Comparison of ENCODE assay signal across 8 mouse cellular contexts in genomic region chr8:116943555-116944384, GRCm38 (mm10). TPM values are rescaled to one million over a fixed set of nuclear protein-coding genes. Genes with fewer than 3 reads are reported as not detected.
DNase-seq lines count a peak whose midpoint lies in the region; ATAC-seq and TF ChIP-seq lines count a peak whose summit lies in the region.

No protein-coding gene starts in this region.

- no peak for TF ChIP-seq EP300 in liver, postnatal 0 days (IDR thresholded peaks at IDR 0.05; ENCODE audit: low read depth)

- peaks cover 7% of the 10 kb centered on the region for H3K4me1 ChIP-seq in cortical plate, adult 2 months (ENCODE audit: control insufficient read depth, insufficient read depth, low read length)
- H3K4me1 ChIP-seq in heart, embryonic 10.5 days = peaks cover 47% of the 10 kb centered on the region
- peaks cover 35% of the 10 kb centered on the region for H3K4me1 ChIP-seq in liver, postnatal 0 days (ENCODE audit: insufficient read depth)
- H3K4me1 ChIP-seq in neural tube, embryonic 11.5 days (ENCODE audit: control insufficient read depth, insufficient read depth, low read length) = peaks cover 9% of the 10 kb centered on the region

- H3K4me3 ChIP-seq in layer of hippocampus, adult 2 months = peak overlapping the region; percentile 71
- peak overlapping the region; percentile 69 for H3K4me3 ChIP-seq in cortical plate, adult 2 months (ENCODE audit: insufficient read depth, low read length)
- H3K4me3 ChIP-seq in heart, embryonic 10.5 days = peak overlapping the region; percentile 98
- peak overlapping the region; percentile 97 for H3K4me3 ChIP-seq in liver, postnatal 0 days (ENCODE audit: low read depth, low read length)
- peak overlapping the region; percentile 97 for H3K4me3 ChIP-seq in neural tube, embryonic 11.5 days (ENCODE audit: low read depth, low read length)

- DNase-seq in layer of hippocampus, adult 2 months (ENCODE audit: low spot score in 2 of 2) = no peak
- no peak for DNase-seq in layer of hippocampus, adult 9-11 months
- DNase-seq in heart, embryonic 10.5 days (ENCODE audit: low spot score) = no peak
- peak; percentile 46 for DNase-seq in kidney, adult 9 months
- DNase-seq in liver, postnatal 0 days = peak; percentile 47
- peak; percentile 27 for DNase-seq in neural tube, embryonic 11.5 days (ENCODE audit: low spot score)
- peak; percentile 24 for DNase-seq in testis, postnatal 14 days (ENCODE audit: low spot score)

- no peak for TF ChIP-seq CTCF in layer of hippocampus, adult 2 months (conservative IDR thresholded peaks at IDR 0.05)
- no peak for TF ChIP-seq CTCF in cortical plate, adult 2 months (IDR thresholded peaks at IDR 0.05; ENCODE audit: extremely low read depth, insufficient read depth, low read length)
- TF ChIP-seq CTCF in liver, postnatal 0 days (IDR thresholded peaks at IDR 0.05; ENCODE audit: low read depth) = no peak

- 0 out of 2 replicates have a peak, but pooled peaks have one; percentile 32 for TF ChIP-seq POLR2A in cortical plate, adult 2 months (IDR thresholded peaks at IDR 0.05; ENCODE audit: extremely low read depth, insufficient read depth, low read length)

- no peaks in the 10 kb centered on the region for H3K27me3 ChIP-seq in heart, embryonic 10.5 days (ENCODE audit: insufficient read depth, poor library complexity, severe bottlenecking)
- H3K27me3 ChIP-seq in liver, postnatal 0 days (ENCODE audit: insufficient read depth, low read length) = no peaks in the 10 kb centered on the region
- H3K27me3 ChIP-seq in neural tube, embryonic 11.5 days (ENCODE audit: control insufficient read depth, insufficient read depth, low read length) = no peaks in the 10 kb centered on the region

- peak; percentile 62 for ATAC-seq in liver, postnatal 0 days
- ATAC-seq in neural tube, embryonic 11.5 days (ENCODE audit: insufficient read depth, low FRiP score, low TSS enrichment) = peak; percentile 60

- peak overlapping the region; percentile 91 for H3K27ac ChIP-seq in layer of hippocampus, adult 2 months
- H3K27ac ChIP-seq in cortical plate, adult 2 months (ENCODE audit: insufficient read depth, low read length) = peak overlapping the region; percentile 73
- peak overlapping the region; percentile 88 for H3K27ac ChIP-seq in heart, embryonic 10.5 days
- H3K27ac ChIP-seq in liver, postnatal 0 days (ENCODE audit: low read depth) = peak overlapping the region; percentile 70
- no peak overlapping the region for H3K27ac ChIP-seq in neural tube, embryonic 11.5 days (ENCODE audit: low read depth, low read length)

- no peaks in the 10 kb centered on the region for H3K9me3 ChIP-seq in heart, embryonic 10.5 days
- no peaks in the 10 kb centered on the region for H3K9me3 ChIP-seq in liver, postnatal 0 days (ENCODE audit: low read length)
- no peaks in the 10 kb centered on the region for H3K9me3 ChIP-seq in neural tube, embryonic 11.5 days (ENCODE audit: control insufficient read depth, low read length)

- peak overlapping the region; percentile 99 for H3K4me2 ChIP-seq in liver, postnatal 0 days (ENCODE audit: low read depth, low read length)
- peak overlapping the region; percentile 98 for H3K4me2 ChIP-seq in neural tube, embryonic 11.5 days (ENCODE audit: low read depth)

- H3K36me3 ChIP-seq in heart, embryonic 10.5 days = peaks cover 16% of the 10 kb centered on the region
- no peaks in the 10 kb centered on the region for H3K36me3 ChIP-seq in liver, postnatal 0 days (replicated peaks; ENCODE audit: insufficient read depth, low read length)
- no peaks in the 10 kb centered on the region for H3K36me3 ChIP-seq in neural tube, embryonic 11.5 days (ENCODE audit: control insufficient read depth, insufficient read depth, low read length)

- WGBS in heart, embryonic 10.5 days = under 1% methylated on average over 62 of the region's 62 CpGs
- under 1% methylated on average over 50 of the region's 62 CpGs for WGBS in liver, postnatal 0 days (ENCODE audit: insufficient replicate concordance)
- under 1% methylated on average over 53 of the region's 62 CpGs for WGBS in neural tube, embryonic 11.5 days

- peak overlapping the region; percentile 87 for H3K9ac ChIP-seq in liver, postnatal 0 days (replicated peaks)
- peak overlapping the region; percentile 84 for H3K9ac ChIP-seq in neural tube, embryonic 11.5 days (ENCODE audit: low read length)

RNA-seq across cellular contexts. Expression of gene Atmin, which starts 0.6 kb away (rescaled TPM):
- 10 to 100 TPM; 41.6 to 42.2 TPM for total RNA-seq in layer of hippocampus, adult 2 months (2021)
- 40.2 and 40.6 TPM in 2 replicates for polyA plus RNA-seq in cortical plate, adult 2 months (2012; rRNA removed)
- 8.6 and 11.2 TPM in 2 replicates for polyA plus RNA-seq in heart, embryonic 10.5 days (2016; fragmentation: Nextera tagmentation; extraction: Ambion mirVana)
- 2.9 and 3.1 TPM in 2 replicates for polyA plus RNA-seq in liver, postnatal 0 days (2015; fragmentation: Nextera tagmentation; extraction: Ambion mirVana)
- 18.9 and 20.6 TPM in 2 replicates for polyA plus RNA-seq in neural tube, embryonic 11.5 days (2014; fragmentation: Nextera tagmentation; extraction: Ambion mirVana)

RNA-seq across cellular contexts. Expression of gene Cenpn, which starts 22.2 kb away (rescaled TPM):
- total RNA-seq in layer of hippocampus, adult 2 months (2021) = 1 to 10 TPM; 1.5 to 1.7 TPM
- 1.5 and 2.4 TPM in 2 replicates for polyA plus RNA-seq in cortical plate, adult 2 months (2012; rRNA removed)
- 36.9 and 45.5 TPM in 2 replicates for polyA plus RNA-seq in heart, embryonic 10.5 days (2016; fragmentation: Nextera tagmentation; extraction: Ambion mirVana)
- polyA plus RNA-seq in liver, postnatal 0 days (2015; fragmentation: Nextera tagmentation; extraction: Ambion mirVana) = 10.6 and 11.8 TPM in 2 replicates
- polyA plus RNA-seq in neural tube, embryonic 11.5 days (2014; fragmentation: Nextera tagmentation; extraction: Ambion mirVana) = 42.6 and 47.6 TPM in 2 replicates

RNA-seq across cellular contexts. Expression of gene Cmc2, which starts 22.5 kb away (rescaled TPM):
- 10 to 100 TPM; 11.9 to 13.5 TPM for total RNA-seq in layer of hippocampus, adult 2 months (2021)
- 19.6 and 21.6 TPM in 2 replicates for polyA plus RNA-seq in cortical plate, adult 2 months (2012; rRNA removed)
- polyA plus RNA-seq in heart, embryonic 10.5 days (2016; fragmentation: Nextera tagmentation; extraction: Ambion mirVana) = 82.0 and 104 TPM in 2 replicates
- 47.3 and 51.9 TPM in 2 replicates for polyA plus RNA-seq in liver, postnatal 0 days (2015; fragmentation: Nextera tagmentation; extraction: Ambion mirVana)
- 66.9 and 68.8 TPM in 2 replicates for polyA plus RNA-seq in neural tube, embryonic 11.5 days (2014; fragmentation: Nextera tagmentation; extraction: Ambion mirVana)

RNA-seq across cellular contexts. Expression of gene 1700030J22Rik, which starts 35.0 kb away (rescaled TPM):
- 1 to 10 TPM; 6.9 to 7.5 TPM for total RNA-seq in layer of hippocampus, adult 2 months (2021)
- polyA plus RNA-seq in cortical plate, adult 2 months (2012; rRNA removed) = 7.2 and 7.3 TPM in 2 replicates
- 0.74 and 1.3 TPM in 2 replicates for polyA plus RNA-seq in heart, embryonic 10.5 days (2016; fragmentation: Nextera tagmentation; extraction: Ambion mirVana)
- 0.33 TPM in 2 replicates for polyA plus RNA-seq in liver, postnatal 0 days (2015; fragmentation: Nextera tagmentation; extraction: Ambion mirVana)
- 2.8 and 3.4 TPM in 2 replicates for polyA plus RNA-seq in neural tube, embryonic 11.5 days (2014; fragmentation: Nextera tagmentation; extraction: Ambion mirVana)

RNA-seq across cellular contexts. Expression of gene Gcsh, which starts 49.6 kb away (rescaled TPM):
- total RNA-seq in layer of hippocampus, adult 2 months (2021) = 10 to 100 TPM; 39.9 to 42.9 TPM
- 77.6 and 84.2 TPM in 2 replicates for polyA plus RNA-seq in cortical plate, adult 2 months (2012; rRNA removed)
- 106 and 140 TPM in 2 replicates for polyA plus RNA-seq in heart, embryonic 10.5 days (2016; fragmentation: Nextera tagmentation; extraction: Ambion mirVana)
- polyA plus RNA-seq in liver, postnatal 0 days (2015; fragmentation: Nextera tagmentation; extraction: Ambion mirVana) = 144 and 149 TPM in 2 replicates
- polyA plus RNA-seq in neural tube, embryonic 11.5 days (2014; fragmentation: Nextera tagmentation; extraction: Ambion mirVana) = 154 and 158 TPM in 2 replicates

Comparison
In these comparisons a context has a peak if more than half of its experiments do, and no peak if none do; other contexts are left out.
1. DNase-seq: peak in kidney, adult 9 months (single experiment), liver, postnatal 0 days (single experiment), neural tube, embryonic 11.5 days (single experiment) and testis, postnatal 14 days (single experiment); none in layer of hippocampus, adult 2 months (0 of 2), layer of hippocampus, adult 9-11 months (single experiment) and heart, embryonic 10.5 days (single experiment).
2. Peak in every context shown above with its lines, with median percentiles within 50 percentile points of each other: H3K4me3 ChIP-seq.